Mouse (Mus musculus) E14TG2a.4 (cell line): ENCODE measurements around the gene Sec22b.

Source experiments
- CTCF ChIP-seq: conservative IDR thresholded peaks from 2 replicates; pipeline ENCODE4 v1.5.1; 2014; ENCODE audit warnings: low read length
- NANOG ChIP-seq: IDR thresholded peaks from 2 replicates; pipeline ENCODE4 v1.6.1; 2014; ENCODE audit warnings: borderline replicate concordance, low read length, mixed read lengths
- POU5F1 ChIP-seq: IDR thresholded peaks from 2 replicates; pipeline ENCODE4 v1.6.1; 2014; ENCODE audit warnings: low read length, borderline replicate concordance

- no peak for TF ChIP-seq CTCF
- TF ChIP-seq NANOG, result no peak
- TF ChIP-seq POU5F1, result no peak
These were observed 39.7 kb downstream of the Sec22b start for GRCm38 (mm10) chr3:97940511-97941204.
